Mouse (Mus musculus) kidney, postnatal 10 days (tissue): ENCODE measurements around the gene Arpc1b.
"Not testable (repeated sequence)": the region's sequence is repeated elsewhere in the genome, so short reads cannot be mapped to it uniquely, and the experiment has no call there.

Experiments used
- DNase-seq: peaks from one replicate; pipeline ENCODE4 v3.0.0; 2021; ENCODE audit warnings: mixed read lengths

The Arpc1b gene

DNA sequence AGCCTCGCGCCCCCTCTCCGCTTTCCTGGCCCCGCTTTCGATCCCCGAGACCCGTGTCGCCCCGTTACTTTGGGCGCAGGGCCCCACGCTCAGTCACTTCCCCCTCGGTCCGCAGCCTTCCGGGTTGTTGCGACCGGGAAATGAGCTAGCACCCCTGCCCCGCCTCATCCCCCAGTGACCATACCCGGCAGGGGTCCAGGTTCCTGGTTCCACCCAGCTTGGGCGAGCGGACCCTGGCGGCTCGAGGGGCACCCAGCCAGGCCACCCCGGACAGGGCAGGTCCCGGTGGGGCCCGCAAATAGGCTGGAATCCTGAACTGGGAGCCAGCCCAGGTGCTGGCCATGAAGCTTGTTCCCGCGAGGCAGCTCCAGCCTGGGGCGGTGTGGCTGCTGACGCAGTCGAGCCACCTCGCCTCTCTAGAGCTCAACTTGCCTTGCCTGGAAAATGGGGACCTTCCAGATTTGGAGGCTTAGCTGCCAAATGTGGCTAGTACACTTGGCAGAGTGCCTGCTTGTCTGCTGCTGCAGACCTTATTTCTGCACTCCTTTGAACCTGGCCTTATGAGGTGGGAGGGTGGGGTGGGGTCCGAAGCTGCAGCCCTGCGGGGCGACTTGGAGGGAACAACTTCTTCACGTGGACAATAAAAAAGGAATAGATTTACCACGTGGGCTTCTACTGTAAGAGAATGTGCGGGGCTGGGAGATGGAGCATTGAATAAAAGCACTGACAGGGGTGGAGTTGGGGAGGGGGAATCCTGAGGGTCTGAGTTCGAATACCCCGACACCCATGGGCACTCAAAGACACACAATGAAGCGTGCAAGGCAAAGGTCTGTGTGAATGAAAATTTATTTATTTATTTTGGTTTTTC lies 825 bp downstream of the Arpc1b start:
- peak; percentile 82 for DNase-seq

DNA sequence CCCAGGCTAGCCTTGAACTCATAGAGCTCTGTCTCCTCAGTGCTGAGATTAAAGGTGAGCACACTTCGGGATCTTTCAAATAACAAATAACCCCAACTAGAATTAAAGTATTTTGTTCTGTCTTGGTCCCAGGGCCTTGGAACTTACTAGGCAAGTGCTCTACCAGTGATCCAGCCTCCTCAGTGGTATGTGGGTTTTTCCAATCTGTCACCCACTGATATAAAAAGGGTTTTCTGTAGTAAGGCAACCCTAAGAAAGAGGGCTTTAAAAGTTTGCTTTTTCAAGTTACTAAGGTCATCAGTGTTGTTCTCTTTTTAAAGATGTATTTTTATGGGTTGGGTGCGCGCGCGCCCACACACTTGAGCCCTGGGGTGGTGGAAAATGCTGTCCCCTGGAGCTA lies 1.7 kb downstream of the Arpc1b start:
- DNase-seq: no peak

DNA sequence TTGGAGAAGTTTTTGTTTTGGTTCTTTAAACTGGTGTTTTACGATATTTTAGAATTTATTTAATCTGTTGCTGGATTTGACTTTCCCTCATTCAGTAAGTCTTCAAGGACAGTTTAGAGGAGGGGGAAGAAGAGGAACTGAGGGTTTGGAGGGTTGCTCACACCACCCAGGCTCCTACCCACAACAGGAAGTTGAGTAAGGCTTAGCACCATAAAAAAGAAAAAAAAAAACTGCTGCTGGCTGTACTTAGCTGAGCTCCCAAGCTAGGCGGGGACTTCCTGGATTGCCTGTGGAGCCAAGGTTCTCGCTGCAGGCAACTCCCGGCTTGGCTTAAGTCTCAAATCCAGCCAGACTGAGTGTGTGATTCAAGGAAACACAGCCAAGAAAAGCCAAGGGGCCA lies 2.3 kb downstream of the Arpc1b start:
- peak; percentile 81 for DNase-seq

DNA sequence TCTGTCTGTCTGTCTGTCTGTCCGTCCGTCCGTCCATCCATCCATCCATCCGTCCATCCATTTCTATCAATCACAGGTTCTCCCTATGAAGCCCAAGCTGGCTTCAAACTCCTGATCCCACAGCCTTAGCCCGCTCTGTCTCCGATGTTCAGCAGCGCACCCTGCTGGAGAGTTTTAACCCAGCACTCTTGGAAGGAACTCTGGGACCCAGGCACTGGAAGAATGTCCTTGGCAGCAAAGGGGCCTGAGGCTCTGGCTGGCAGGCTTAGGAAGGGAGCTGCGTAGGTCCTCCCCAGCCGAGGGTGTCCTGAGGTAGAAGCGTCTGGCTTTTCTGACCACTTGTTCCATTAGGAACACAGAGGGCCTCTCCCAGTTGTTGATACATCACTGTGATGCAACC lies 2.9 kb downstream of the Arpc1b start:
- DNase-seq: peak; percentile 81

DNA sequence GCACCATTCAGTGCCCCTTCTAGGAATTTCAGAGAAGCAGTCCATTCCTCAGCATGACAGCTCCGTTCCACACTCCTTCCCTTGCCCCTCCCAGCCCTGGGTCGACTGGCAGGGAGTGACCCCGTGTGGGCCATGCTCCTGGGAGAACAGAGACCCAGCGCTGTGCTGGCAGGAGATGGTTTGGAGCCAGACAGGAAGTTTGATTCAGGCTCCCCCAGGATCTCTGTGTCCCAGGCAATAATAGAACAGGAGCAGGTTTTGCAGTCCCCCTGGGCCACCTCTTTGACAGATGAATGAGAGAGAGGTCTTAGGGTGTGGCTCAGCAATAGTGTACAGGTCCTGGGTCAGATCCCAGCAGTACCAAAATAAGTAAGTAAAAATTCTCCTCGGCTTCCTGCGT lies 4.0 kb downstream of the Arpc1b start:
- peak; percentile 37 for DNase-seq

DNA sequence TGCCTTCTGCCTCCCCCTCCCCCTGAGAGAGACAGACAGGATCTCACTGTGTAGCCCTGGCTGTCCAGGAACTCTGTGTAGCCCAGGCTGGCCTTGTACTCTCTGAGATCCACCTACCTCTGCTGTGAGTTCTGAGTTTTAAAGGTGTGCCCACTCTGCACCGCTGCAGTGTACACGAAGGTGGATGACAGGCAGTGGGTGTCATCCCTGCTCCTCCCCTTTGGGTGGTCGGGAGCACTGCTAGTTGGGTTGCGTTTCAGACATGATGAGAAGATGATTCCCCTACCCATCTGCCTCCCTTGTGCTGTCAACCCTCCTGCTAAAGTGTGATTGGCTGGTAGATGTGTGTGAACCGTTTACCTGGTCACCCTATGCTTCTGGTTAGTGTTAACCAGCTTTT lies 4.4 kb downstream of the Arpc1b start:
- no peak for DNase-seq

DNA sequence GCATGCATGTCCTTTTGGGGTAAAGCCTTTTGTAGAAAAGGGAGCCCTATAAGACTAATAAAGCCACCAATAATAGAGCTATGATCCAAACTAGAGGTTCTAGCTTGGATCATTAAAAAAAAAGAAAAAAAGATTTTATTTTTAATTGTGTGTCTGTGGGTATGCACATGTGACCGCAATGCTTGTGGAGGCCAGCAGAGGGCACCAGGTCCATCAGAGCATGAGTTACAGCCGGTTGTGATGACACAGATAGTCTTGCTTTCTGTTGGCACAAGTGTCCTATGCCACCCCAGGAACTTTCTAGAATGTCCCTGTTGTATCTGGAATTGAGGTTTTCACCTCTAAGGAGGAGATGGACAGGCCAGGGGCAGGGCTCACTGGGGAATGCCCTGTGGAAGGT lies 5.4 kb downstream of the Arpc1b start:
- DNase-seq: no peak

DNA sequence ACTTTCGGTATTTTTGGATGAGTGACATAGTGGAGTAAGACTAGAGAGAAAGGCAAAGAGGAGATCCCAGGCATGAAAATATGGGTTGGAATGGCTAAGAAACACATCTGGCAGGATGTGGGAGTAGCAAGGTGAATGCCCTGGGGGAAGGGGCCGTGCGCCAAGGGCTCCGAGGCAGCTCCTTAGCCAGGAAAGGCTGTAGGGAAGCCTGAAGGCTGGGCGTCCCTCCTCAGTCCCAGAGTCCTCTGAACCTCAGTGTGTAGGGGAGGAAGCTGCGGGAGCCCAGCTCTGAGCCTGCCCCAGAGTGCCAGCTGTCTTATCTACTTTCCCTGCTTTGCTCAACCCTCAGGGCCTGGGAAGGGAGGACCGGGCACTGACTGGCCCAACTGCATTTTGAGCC lies 6.9 kb downstream of the Arpc1b start:
- no peak for DNase-seq

DNA sequence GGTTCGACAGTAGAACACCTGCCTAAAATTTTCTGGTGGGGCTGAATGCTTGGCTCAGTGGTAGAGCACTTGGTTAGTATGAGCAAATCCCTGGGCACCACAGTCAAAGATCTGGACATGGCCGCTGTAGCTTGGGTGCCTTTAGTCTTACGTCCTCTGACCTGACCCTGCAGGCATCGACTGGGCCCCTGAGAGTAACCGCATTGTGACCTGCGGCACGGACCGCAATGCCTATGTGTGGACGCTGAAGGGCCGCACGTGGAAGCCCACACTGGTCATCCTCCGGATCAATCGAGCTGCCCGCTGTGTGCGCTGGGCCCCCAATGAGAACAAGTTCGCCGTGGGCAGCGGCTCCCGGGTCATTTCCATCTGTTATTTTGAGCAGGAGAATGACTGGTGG lies 9.4 kb downstream of the Arpc1b start:
- peak; percentile 5 for DNase-seq

DNA sequence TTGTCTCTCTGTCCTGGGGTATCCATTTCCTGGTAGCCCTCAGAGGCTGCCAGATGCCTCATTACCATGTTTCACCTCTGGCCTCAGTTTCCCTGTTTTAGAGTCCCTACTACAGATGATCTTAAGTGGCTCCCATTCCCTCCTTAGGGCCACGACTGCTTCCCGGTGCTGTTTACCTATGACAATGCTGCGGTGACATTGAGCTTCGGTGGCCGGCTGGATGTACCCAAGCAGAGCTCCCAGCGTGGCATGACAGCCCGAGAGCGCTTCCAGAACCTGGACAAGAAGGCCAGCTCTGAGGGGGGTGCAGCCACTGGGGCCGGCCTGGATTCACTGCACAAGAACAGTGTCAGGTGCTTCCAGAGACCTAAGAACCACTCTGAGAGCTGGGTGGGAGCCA lies 12.6 kb downstream of the Arpc1b start:
- DNase-seq: no peak

DNA sequence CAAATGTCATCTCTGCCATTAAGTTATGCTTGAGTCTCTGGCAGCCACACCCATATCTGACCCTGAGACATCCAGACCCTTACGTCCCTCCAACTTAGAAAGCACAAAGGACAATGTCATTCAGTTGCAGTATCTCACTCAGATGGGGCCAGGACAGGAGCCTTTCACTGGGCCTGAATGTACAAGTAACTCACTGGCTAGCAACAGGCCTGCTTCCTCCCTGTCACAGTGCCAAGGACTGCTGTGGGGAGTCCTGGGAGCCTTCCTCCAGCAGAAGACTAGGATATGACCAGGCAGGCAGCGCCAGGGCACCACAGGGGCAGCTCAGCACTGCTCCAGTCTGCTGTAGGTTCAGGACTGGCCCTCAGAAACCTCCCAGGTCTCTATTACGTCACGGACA lies 15.1 kb downstream of the Arpc1b start:
- peak; percentile 54 for DNase-seq

DNA sequence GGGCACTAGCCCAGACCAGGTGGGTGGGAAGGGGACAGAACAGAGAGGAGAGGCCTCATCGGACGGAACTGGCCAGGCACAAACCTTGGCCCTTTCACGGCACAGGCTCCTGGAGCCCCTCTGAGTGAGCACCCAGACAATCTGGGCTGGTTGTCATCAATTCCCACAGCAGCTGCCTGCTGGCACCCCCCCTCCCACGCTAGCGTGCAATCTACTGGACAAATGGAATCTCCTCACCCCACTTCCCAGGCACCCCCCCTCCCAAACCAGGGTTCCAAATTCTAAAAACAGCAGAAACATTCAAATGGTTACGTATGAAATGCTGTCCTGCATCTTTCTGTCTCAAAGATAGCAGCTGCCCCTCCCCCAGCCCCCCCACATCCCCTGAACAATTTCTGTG lies 15.8 kb downstream of the Arpc1b start:
- not testable (repeated sequence) for DNase-seq

DNA sequence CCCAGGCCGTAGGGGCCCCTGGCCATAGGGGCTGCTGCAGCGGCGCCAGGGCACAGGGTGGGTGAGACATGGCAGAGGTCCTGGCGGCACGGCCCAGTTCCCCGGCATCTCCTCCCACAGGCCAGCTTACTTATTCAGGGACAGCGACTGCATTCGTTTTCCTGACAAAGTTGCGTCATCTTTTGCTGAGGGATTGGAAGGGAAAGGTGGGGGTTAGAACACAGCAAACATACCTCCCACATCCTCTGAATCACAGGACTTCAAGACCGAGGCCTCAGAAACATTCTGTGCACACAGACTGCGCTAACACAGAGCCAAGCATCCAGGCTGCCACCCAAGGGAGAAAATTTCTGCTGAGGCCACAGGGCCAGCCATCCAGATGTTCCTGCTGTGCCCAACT lies 16.2 kb downstream of the Arpc1b start:
- DNase-seq: no peak

DNA sequence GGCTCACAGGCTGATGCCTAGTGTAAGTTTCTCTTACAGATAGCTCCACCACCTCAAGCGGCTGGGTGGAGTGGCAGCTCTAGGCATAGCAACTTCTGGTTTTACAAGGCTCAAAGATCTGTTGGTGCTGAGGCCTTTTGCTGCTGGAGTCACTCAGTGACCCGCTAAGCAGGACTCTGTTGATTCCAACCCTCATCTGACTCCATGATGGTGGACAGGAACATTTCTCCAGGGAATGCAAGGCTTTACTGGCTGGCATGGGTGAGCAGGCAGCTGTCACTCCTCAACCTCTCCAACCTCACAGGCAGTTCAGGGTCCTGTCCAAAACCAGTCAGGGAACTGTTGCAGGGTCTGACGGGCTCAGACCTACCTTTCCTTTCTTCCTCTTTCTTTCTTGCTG lies 17.0 kb downstream of the Arpc1b start:
- DNase-seq: no peak

DNA sequence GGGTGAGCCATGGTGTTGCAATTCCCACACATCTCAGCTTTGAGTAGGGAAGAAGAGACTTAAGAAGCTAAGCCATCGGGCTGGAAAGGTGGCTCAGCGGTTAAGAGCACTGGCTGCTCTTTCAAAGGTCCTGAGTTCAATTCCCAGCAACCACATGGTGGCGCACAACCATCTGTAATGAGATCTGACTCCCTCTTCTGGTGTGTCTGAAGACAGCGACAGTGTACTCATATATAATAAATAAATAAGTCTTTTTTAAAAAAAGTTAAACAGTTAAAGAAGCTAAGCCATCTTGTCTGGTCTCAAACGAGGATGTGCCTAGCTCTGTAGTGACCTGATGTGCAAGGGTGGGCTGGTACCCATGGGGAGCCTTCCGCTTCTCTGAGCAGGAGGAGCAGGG lies 19.3 kb downstream of the Arpc1b start:
- not testable (repeated sequence) for DNase-seq

DNA sequence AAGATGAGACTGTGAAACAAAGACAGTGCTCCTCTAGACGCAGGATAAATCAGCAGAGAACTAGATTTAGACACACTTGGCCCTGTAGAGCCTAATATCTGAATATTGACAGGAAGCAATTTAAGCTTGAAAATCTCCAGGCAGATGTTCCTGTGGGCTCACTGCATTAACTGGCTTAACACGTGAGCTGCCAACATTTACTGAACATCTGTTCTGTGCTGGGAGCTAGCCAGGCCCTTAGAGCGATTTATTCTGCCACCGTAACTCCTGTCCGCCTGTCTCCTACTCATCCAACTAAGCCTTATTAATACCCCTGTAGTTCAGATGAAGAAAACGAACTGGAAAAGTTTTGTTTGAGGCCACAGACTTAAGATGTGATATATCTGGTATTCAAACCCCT lies 24.8 kb downstream of the Arpc1b start:
- no peak for DNase-seq

DNA sequence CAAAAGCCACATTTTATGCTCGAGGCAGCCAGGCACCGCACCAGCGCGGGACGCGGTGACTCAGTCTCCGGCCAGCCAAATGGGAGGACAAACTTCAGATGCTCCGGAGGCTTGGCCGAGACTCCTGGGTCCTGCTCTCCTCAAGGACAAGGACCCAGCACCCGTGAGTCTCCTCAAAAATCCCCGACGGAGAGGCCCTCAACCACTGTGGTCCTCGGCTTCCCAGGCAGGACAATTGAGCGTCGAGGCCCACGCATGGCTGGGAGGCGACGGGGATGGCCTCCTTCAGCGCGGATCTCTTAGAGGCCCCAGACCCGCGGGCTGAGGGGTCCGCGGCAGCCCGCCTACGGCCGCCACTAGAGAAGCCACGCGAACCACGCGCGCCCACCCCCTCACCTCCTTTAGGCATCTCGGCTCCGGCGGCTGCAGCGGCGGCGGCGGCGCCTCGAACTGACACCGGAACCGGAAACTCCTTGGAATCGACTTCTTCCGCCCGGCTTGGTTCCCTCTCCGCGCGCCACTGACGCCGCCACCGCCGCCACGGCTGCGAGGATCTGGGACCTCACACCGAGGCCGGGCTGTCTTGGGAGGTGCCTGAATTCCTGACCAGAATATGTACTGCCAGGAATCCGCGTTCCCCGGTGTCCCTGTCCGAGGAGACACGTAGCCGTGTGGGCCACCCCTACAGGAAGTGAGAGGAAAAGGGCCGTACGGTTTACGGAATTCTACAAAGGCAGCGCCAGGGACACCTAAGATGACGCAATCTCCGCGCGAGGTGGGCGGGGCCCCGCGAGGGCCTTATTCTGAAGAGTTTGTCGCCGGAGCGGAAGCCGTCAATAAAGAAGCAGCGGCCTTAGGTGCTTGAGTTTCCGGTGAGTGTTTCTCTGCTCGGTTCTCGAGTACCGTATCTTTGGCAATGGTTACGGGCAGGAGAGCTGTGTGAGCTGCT lies 25.8 kb downstream of the Arpc1b start, which contains the start of the genes Pdap1 and Bud31:
TSS of gene Pdap1 (minus strand) at position 668 of the 949 bp plus-strand sequence.
TSS of gene Bud31 (plus strand) at position 792 of the 949 bp plus-strand sequence.
- DNase-seq: peak; percentile 96

DNA sequence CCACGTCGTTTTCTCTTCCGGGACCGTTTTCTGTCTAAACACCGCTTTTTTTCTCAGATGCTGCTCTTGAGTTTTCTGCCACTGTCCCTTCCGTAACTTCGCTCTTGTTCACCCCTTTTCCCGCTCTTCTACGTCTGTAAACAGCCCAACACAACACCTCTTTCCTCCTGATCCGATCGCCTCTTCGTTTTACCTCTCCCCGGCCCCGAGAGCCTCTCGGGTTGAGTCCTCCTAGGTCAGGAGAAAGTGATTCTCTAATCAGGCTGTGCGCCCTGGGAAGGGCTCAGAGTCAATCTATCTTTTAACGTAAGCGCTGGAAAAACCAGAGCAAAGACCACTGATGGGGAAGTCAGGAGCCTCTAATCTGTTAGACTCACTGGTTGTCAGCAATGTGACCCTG lies 26.6 kb downstream of the Arpc1b start:
- DNase-seq: peak; percentile 28

DNA sequence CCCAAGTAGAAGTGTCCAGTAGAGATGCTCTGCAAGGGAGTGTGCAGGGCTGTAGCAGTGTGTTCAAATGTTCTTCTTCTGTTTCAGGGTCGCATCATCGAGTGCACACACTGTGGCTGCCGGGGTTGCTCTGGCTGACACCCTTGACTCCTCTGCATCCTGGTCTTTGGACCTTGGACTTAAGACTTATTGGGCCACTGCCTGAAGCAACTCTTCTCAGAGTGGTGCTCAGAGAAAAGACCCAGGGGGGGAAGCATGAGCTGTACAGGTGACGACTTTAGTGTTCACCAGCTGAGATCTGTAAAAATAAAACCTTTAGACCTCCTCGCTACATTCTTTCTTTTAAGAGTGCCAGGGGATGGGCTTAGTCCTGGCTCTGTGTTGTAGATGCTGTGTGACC lies 33.7 kb downstream of the Arpc1b start:
- no peak for DNase-seq

DNA sequence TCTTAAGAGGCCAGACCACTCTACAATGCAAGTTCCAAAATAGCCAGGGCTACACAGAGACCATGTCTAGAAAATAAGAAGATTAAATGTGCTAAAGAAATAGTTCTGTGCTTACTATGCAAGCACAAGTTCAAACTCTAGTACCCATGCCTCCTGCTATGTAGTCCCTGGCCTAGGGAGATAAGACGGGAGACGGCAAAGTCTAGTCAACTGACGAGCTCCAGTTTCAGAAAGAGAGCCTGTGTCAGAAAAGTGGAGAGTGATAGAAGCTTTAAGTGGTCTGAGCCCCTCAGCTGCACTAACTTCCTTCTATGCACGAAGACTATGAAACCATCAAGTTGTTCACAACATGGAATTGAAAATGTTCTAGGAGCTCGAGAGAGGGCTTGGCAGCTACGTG lies 35.3 kb downstream of the Arpc1b start:
- DNase-seq: no peak

DNA sequence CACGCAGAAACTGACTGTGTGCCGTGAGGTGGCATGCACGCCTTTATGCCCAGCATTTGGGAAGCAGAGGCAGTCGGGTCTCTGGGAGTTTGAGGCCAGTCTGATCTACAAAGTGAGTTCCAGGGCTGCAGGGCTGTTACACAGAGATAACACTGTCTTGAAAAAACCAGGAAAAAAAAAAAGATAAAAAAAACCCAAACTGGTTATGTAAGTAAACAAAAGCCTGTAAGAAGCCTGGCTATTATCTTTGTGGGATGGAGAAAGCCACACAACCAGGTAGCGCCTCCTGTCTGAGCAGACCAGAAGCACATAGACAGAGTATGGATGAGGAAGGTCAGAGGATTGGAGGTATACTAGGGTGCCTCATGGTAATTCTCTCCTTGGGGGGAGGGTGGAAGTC lies 38.7 kb downstream of the Arpc1b start:
- DNase-seq: no peak

DNA sequence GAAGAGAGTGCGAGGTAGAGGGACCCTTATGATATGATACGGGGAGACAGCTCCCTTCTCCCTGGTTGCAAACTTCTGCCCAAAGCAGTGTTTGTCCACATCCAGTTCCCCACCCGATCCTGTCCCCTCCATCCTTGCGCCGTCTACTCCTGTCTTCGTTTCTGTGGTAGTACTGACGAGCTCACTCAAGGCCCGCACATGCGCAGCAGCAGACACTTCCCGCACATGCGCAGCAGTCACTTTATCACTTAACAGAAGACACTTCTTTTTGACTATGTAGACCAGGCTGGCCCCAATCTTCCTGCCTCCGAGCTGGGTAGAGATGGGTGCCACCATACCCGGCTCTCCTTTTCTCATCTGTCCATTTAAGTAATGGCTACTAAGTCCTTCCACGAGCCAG lies 47.3 kb downstream of the Arpc1b start:
- no peak for DNase-seq

DNA sequence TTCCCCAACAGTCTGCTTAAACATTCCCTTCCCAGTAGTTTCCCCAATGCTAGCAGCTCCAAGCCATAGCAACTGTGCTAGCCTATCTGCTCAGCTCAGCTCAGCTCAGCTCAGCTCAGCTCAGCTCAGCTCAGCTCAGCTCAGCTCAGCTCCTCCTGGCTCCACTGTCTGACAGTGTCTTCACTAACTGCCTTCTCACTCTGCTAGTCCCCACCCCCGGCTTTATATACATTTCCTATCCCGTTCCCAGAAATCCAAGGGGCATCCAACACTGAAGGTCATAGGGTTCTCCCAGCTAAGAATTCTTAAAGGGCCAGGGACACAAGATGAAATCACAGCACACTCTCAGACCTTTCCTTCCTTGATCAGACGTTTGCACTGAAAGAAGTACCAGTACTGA lies 50.7 kb downstream of the Arpc1b start:
- no peak for DNase-seq

DNA sequence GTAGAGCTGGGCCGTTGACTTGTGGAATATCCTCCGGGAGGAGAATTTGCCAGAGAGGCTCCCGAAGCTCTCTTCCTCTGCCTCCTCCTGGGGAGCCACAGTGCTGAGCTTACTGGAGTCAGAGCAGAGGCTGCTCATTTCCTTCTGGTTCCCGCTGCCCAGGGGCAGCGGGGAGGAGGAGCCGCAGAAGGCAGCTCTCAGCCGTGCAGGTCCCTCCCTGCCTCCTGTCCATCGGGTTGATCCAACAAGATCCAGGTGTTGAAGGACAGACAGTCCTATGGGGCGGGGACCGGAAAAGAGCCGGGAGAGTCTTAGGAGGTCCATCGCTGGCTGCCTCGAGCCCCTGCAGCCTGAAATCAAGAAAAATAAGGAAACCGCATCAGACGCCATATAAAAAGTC lies 51.2 kb downstream of the Arpc1b start:
- peak; percentile 18 for DNase-seq
